Mouse (Mus musculus): ENCODE results near the gene Cebpe. TPM values are rescaled to one million over a fixed set of nuclear protein-coding genes. Genes with fewer than 3 reads are reported as not detected.

The Cebpe gene
- total and polyA plus RNA-seq, 2 experiments, result 7.9 to 12.4 TPM

GRCm38 (mm10) chr14:54728823-54729653 lies 17.1 kb upstream of the Cebpe start:
- no peaks in the 10 kb centered on the region for H3K4me1 ChIP-seq (ENCODE audit: control insufficient read depth, insufficient read depth, low read length)
- H3K4me3 ChIP-seq (ENCODE audit: insufficient read depth, low read depth, low read length), result no peak overlapping the region
- WGBS, result 89% methylated on average over 13 of the region's 13 CpGs
- H3K36me3 ChIP-seq (ENCODE audit: control insufficient read depth, insufficient read depth, low read length), result no peaks in the 10 kb centered on the region
- no peak for TF ChIP-seq POLR2A (IDR thresholded peaks at IDR 0.05; ENCODE audit: extremely low read depth, insufficient read depth, low read length)
- TF ChIP-seq CTCF (IDR thresholded peaks at IDR 0.05; ENCODE audit: low read depth, low read length), result no peak
- H3K27ac ChIP-seq (replicated peaks; ENCODE audit: insufficient read depth, low read depth, low read length), result no peak overlapping the region
- H3K9ac ChIP-seq (ENCODE audit: low read depth, low read length), result no peak overlapping the region
- no peak for DNase-seq (ENCODE audit: extremely low read depth, low read depth, low spot score)
- H3K79me2 ChIP-seq (ENCODE audit: control insufficient read depth, insufficient read depth, low read length), result no peaks in the 10 kb centered on the region
- no peaks in the 10 kb centered on the region for H3K27me3 ChIP-seq (ENCODE audit: control insufficient read depth, insufficient read depth, low read length)

GRCm38 (mm10) chr14:54727565-54727964 lies 15.6 kb upstream of the Cebpe start:
- TF ChIP-seq CTCF (IDR thresholded peaks at IDR 0.05; ENCODE audit: low read depth, low read length) (no peak), POLR2A (IDR thresholded peaks at IDR 0.05; ENCODE audit: extremely low read depth, insufficient read depth, low read length) (no peak)
- Histone ChIP-seq H3K79me2 (ENCODE audit: control insufficient read depth, insufficient read depth, low read length) (no peaks in the 10 kb centered on the region), H3K27me3 (ENCODE audit: control insufficient read depth, insufficient read depth, low read length) (no peaks in the 10 kb centered on the region), H3K9ac (ENCODE audit: low read depth, low read length) (no peak overlapping the region), H3K27ac (replicated peaks; ENCODE audit: insufficient read depth, low read depth, low read length) (no peak overlapping the region), H3K4me3 (ENCODE audit: insufficient read depth, low read depth, low read length) (no peak overlapping the region), H3K4me1 (ENCODE audit: control insufficient read depth, insufficient read depth, low read length) (no peaks in the 10 kb centered on the region), H3K36me3 (ENCODE audit: control insufficient read depth, insufficient read depth, low read length) (no peaks in the 10 kb centered on the region)
- no peak for DNase-seq (ENCODE audit: extremely low read depth, low read depth, low spot score)
- WGBS, result 83% methylated on average over 5 of the region's 5 CpGs

GRCm38 (mm10) chr14:54724049-54724448 lies 12.1 kb upstream of the Cebpe start:
- no peak for DNase-seq (ENCODE audit: extremely low read depth, low read depth, low spot score)
- no peak overlapping the region for H3K27ac ChIP-seq (replicated peaks; ENCODE audit: insufficient read depth, low read depth, low read length)
- no peaks in the 10 kb centered on the region for H3K79me2 ChIP-seq (ENCODE audit: control insufficient read depth, insufficient read depth, low read length)
- H3K4me1 ChIP-seq (ENCODE audit: control insufficient read depth, insufficient read depth, low read length), result peaks cover 7% of the 10 kb centered on the region; the same call in 1 of the 2 replicates
- H3K36me3 ChIP-seq (ENCODE audit: control insufficient read depth, insufficient read depth, low read length), result no peaks in the 10 kb centered on the region
- no peak overlapping the region for H3K9ac ChIP-seq (ENCODE audit: low read depth, low read length)
- H3K4me3 ChIP-seq (ENCODE audit: insufficient read depth, low read depth, low read length), result no peak overlapping the region
- no peak for TF ChIP-seq POLR2A (IDR thresholded peaks at IDR 0.05; ENCODE audit: extremely low read depth, insufficient read depth, low read length)
- H3K27me3 ChIP-seq (ENCODE audit: control insufficient read depth, insufficient read depth, low read length), result no peaks in the 10 kb centered on the region
- 84% methylated on average over 6 of the region's 6 CpGs for WGBS

GRCm38 (mm10) chr14:54721711-54722110 lies 9.7 kb upstream of the Cebpe start:
- Histone ChIP-seq H3K4me3 (ENCODE audit: insufficient read depth, low read depth, low read length) (no peak overlapping the region), H3K9ac (ENCODE audit: low read depth, low read length) (no peak overlapping the region), H3K79me2 (ENCODE audit: control insufficient read depth, insufficient read depth, low read length) (no peaks in the 10 kb centered on the region), H3K27ac (replicated peaks; ENCODE audit: insufficient read depth, low read depth, low read length) (no peak overlapping the region), H3K36me3 (ENCODE audit: control insufficient read depth, insufficient read depth, low read length) (no peaks in the 10 kb centered on the region), H3K27me3 (ENCODE audit: control insufficient read depth, insufficient read depth, low read length) (no peaks in the 10 kb centered on the region), H3K4me1 (ENCODE audit: control insufficient read depth, insufficient read depth, low read length) (peaks cover 7% of the 10 kb centered on the region; the same call in 1 of the 2 replicates)
- no peak for TF ChIP-seq CTCF (IDR thresholded peaks at IDR 0.05; ENCODE audit: low read depth, low read length)
- TF ChIP-seq POLR2A (IDR thresholded peaks at IDR 0.05; ENCODE audit: extremely low read depth, insufficient read depth, low read length), result no peak
- WGBS, result 92% methylated on average over 10 of the region's 10 CpGs
- no peak for DNase-seq (ENCODE audit: extremely low read depth, low read depth, low spot score)

- TF ChIP-seq POLR2A (IDR thresholded peaks at IDR 0.05; ENCODE audit: extremely low read depth, insufficient read depth, low read length) (no peak), CTCF (IDR thresholded peaks at IDR 0.05; ENCODE audit: low read depth, low read length) (no peak)
Observed at GRCm38 (mm10) chr14:54720654-54721350, 8.8 kb upstream of the Cebpe start.

More at GRCm38 (mm10) chr14:54720654-54721350, 8.8 kb upstream of the Cebpe start:
- DNase-seq (ENCODE audit: extremely low read depth, low read depth, low spot score), result peak; percentile 75
- Histone ChIP-seq H3K79me2 (ENCODE audit: control insufficient read depth, insufficient read depth, low read length) (no peaks in the 10 kb centered on the region), H3K4me1 (ENCODE audit: control insufficient read depth, insufficient read depth, low read length) (peaks cover 7% of the 10 kb centered on the region; the same call in 1 of the 2 replicates), H3K4me3 (ENCODE audit: insufficient read depth, low read depth, low read length) (no peak overlapping the region), H3K27me3 (ENCODE audit: control insufficient read depth, insufficient read depth, low read length) (no peaks in the 10 kb centered on the region), H3K27ac (replicated peaks; ENCODE audit: insufficient read depth, low read depth, low read length) (peak overlapping the region; percentile 47), H3K36me3 (ENCODE audit: control insufficient read depth, insufficient read depth, low read length) (no peaks in the 10 kb centered on the region), H3K9ac (ENCODE audit: low read depth, low read length) (no peak overlapping the region)
- WGBS, result 81% methylated on average over 7 of the region's 7 CpGs
